Mouse (Mus musculus) frontal cortex, adult (tissue): Measurements from ENCODE around the gene Hoxc11.

Experiments
- ATAC-seq: cut with Nextera tagmentation; 2 replicates; pipeline ENCODE4 v1.9.2; 2017; ENCODE audit warnings: mild to moderate bottlenecking, moderate library complexity, mixed read lengths; ENCODE audit not compliant: low TSS enrichment

Gene Hoxc11

DNA sequence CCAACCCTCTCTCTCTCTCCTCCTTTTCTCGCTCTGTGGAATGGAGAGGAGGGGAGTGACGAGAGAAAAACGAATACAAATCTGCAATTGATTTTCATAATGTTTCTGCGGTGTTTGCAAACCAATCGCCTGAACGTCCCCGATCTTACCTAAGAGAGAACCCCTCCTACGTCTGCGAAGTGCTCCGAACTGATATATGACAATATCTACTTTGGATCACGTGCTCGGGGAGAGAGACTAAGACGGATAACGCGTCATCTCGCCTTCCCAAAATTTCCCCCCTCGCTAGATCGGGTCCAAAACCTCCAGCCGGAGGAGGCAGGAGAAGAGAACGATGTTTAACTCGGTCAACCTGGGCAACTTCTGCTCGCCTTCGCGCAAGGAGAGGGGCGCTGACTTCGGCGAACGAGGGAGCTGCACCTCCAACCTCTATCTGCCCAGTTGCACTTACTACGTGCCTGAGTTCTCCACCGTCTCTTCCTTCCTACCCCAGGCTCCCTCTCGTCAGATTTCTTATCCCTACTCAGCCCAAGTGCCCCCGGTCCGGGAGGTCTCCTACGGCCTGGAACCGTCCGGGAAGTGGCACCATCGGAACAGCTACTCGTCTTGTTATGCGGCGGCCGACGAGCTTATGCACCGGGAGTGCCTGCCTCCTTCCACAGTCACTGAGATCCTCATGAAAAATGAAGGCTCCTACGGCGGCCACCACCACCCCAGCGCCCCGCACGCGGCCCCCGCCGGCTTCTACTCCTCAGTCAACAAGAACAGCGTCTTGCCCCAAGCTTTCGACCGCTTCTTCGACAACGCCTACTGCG, at the start of gene Hoxc11:
Gene Hoxc11 (plus strand): TSS at position 236 of the 815 bp plus-strand sequence.
- ATAC-seq = no peak

DNA sequence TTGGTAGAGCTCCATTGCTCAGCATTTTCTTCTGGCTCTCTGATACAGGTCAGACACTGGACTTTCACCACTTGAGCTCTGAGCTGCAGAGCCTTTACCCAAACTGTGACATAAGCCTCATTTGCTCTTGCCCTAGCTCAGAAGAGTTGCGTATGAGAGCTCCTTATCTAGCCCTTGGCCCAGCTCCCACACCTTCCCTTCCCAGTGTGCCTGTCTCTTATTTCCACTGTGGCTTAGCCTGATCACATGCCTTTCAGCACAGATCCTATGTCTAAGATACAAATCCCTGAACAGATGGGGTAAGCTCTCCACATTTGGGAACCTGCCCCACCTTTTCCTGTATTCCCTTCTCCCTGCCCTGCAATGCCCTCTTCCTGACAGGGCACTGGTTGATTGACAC, 49.3 kb upstream of the Hoxc11 start:
- ATAC-seq = no peak

DNA sequence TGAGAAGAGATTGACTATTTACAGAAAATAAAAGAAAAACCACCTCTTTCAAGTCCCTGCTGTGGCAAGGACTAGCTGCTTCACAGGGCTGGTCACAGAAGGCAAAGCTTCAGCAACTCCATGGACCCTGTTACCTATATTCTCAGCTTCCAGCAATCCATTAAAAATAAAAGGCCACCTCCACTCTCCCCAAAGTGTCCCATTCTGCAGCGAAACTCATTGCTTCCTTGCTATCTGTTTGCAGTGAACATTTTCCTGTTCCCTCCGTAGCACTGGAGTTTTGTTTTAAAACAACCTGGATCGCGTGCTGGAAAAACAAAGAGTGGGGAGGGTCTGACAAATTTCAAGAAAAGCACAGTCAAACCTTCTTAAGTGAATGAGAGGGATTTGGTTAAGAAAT, 44.7 kb upstream of the Hoxc11 start:
- no peak for ATAC-seq

DNA sequence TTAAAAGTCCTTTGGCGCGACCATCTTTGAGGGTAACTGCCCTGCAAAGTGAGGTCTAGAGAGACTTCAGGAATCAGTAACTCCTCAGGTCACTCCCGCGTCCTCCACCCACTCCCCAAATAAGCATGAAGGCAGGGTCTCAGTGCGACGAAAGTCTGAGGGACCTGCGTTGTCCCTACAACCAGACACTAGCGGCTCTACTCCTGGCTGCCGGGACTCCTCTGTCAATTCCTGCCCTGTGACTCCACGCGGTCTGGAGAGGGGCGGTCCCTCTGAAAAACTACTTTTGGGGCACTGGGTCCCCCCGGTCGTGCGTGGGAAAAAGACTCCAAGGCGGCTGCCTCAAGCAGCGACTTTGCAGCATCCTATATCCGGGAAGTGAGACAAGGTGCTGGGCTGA, 44.2 kb upstream of the Hoxc11 start:
- ATAC-seq = no peak

DNA sequence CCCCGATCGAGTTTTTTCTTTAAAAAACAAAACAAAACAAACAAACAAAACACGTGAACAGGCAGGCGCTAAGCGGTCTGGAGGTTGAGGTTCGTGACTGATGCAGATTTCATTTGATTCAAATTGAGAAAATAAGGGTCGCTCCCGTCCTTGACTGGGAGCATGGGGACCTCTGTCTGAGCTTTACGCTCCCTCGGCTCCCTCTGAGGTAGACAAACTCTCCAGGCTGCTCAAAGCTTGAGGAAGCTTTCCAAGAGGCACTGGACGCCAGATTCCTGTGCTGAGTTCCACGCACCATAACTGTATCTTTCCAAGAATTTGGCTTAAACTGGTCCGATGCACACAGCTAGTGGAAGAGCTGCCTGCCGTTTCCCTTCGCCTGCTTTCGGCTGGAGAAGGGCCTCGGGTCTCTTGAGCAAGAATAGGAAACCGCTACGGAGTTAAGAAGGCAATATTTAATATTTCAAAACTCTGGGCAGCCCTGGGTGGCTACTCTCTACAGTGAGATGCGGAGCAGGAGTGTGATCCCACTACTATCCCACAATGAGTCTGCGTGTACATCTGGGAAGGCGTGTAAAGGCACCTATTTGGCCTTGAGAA, 43.6 kb upstream of the Hoxc11 start:
- ATAC-seq = no peak

DNA sequence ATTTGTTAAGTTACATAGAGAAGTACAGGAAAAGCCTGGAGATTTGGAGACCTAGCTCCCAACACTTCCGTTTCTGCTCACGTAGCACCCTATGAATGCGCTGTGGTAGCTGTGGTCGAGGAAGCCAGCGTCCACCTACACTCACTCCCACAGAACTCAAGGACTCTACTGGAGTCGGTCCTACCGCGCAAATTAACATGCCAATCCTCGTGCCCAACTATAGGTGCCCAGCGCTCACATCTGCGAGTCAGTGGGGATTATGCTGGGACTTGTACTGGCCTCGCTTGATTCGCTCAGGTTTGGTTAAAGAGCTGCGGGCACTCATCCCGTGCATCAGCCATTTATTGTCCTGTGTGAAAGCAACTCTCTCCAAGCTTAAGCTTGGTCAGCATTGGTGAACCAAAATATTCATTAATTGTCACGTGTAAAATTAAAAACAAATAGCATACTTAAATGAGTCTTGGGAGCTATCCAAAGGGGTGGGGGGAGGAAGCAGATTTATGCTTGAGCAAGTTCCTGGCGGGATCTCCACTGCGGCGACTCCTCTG, 41.1 kb upstream of the Hoxc11 start:
- ATAC-seq = no peak

DNA sequence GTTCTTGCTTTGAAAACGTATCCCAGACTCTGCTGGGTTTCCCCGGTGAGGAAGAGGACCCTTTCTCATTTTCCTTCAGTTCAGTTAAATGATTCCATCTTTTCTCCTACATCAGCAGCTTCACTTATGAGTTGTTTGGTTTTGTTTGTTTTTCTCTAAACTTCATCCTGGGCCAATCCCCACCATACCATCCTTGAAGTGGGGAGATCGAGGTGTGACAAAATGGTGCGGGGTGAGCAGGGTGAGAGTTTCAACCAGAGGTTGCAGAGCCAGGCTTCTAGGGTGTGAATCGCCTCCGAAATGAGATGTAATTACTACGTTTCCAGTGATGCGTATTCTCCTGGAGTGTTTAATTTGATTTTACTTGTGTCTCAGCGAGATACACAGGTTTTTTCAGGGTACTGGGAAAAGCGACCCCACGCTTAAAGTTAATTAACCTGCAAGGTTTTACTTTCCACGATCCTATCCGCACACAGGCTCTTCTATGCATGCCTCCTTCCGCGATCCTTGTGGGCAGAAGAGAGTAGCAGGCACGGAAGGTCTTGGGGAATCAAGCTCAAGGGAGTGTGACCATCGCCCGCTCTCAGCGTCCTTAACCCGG, 36.2 kb upstream of the Hoxc11 start:
- no peak for ATAC-seq

DNA sequence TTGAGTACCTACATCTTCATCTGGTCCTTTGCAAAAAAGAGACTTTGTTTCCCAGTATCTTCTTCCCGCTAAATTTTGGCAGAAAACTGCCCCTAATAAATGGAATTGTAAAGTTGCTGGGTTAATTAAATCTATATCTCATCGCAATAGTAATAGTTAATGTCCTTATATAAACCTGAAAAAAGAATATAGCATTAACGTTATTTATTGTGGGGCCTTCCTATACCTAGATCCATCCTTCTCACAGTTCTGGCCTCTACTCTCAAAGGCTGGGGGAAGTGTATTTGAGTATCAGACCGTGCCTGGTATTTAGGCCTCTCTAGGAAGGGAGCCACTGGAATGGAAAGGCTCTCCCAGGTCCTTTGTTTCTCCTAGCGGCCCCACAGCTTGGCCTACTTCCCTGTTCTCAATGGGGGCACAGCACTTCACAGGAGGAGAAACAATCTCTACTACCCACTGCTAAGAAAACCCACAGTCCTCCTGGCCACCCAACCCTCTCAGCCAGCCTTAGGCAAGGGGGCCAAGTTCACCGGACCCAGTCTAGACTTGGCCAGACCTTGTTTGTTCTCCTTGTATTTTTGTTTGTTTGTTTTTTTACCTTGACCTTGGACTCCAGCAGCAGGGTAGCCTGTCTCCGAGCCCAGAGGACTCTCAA, 35.5 kb upstream of the Hoxc11 start:
- ATAC-seq = no peak

DNA sequence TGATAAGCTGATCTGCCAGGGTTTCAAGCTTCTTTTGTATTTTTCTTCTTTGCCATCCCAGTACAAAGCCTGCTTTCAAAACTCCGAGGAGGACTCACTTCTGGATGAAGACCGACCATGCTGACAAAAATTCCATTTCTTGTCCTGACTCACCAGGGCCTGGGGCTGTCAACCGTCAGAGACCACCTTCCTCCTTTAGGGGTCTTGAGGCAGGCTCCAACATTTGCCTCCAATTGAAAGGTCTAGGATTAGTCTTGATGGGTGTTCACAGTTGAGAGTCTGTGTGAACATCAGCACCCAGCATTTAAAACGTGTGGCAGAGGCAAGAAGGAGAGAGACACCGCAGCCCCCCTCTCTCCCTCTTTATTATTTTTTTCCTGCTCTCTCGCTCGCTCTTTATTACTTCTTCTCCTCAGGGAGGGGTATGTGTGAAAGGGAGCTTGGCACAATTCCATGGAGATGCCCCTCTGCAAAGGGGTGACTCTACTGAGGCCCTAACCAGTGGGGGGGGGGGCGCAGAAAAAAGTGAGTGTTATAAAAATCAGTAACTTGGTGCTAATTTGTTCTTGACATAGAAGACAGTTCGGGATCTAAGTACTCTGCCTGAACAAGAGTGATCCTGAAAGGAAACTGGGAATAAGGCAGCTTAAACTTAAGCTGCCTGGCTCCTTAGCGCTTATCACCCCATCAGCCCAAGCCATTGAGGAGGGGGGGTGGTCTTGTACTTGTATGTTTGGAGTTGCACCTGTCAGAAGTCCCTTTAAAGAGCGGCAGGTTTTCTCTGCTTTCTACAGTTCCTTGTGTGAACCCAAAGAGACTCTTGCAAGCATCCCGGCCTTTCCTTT, 34.7 kb upstream of the Hoxc11 start:
- ATAC-seq = no peak

DNA sequence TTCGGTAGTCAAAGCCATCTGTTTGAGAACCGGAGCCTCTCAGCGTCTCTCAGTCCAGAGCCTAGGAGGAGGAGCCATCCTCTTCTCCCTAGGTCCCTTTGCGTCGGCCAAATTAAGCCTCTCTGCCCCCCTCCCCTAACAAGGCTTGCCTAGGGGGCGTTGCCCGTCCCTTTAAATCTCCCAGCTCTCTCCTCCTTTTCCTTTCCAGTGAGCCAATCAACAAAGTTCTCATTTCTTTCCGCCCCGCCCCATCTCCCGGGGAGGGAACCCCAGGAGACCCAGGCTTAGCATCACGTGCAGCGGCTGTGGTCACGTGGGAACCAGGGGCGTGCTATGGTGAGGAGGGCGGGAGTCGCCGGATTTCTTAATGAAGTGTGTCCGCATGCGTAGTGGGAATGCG, 33.6 kb upstream of the Hoxc11 start:
- no peak for ATAC-seq

DNA sequence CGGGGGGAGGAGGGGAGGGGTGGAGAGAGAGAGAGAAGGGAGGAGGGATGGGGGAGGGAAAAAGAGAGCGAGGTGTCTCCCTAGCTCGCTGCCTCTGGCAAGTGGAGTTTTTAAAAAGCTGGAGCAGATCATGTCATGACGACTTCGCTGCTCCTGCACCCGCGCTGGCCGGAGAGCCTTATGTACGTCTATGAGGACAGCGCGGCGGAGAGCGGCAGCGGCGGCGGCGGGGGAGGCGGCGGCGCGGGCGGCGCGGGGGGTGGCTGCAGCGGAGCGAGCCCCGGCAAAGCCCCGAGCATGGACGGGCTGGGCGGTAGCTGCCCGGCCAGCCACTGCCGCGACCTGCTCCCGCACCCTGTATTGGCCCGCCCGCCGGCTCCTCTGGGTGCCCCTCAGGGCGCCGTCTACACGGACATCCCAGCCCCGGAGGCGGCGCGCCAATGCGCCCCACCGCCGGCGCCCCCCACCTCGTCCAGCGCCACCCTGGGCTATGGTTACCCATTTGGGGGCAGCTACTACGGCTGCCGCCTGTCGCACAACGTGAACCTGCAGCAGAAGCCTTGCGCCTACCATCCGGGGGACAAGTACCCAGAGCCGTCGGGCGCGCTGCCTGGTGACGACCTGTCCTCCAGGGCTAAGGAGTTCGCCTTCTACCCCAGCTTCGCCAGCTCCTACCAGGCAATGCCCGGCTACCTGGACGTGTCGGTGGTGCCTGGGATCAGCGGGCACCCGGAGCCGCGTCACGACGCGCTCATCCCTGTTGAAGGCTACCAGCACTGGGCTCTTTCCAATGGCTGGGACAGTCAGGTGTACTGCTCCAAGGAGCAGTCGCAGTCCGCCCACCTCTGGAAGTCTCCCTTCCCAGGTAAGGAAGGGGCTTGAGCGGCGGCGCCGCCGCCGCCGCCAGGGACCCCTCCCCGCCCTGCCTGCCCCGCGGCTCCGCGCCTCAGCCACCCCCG, 32.9 kb upstream of the Hoxc11 start, which contains the start of gene Hoxc13:
Gene Hoxc13 (plus strand): TSS at position 51 of the 959 bp plus-strand sequence.
- ATAC-seq = no peak

DNA sequence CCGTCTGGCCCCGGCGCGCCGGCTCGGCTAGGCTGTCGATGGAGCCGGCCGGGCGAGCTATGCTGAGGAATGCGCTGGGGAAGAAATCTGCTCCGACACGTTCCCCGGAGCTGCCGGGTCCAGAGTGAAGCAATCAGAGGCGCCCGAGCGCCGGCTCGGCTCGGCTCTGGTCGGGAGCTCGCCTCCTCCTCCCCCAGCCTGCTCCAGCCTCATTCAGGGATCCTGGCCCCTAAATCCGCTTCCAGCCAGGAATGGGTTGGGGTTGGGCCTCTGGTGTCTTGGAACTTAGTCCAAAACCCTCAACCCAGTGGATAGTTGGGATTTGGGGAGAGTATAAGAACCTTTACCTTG, 32.2 kb upstream of the Hoxc11 start:
- no peak for ATAC-seq

DNA sequence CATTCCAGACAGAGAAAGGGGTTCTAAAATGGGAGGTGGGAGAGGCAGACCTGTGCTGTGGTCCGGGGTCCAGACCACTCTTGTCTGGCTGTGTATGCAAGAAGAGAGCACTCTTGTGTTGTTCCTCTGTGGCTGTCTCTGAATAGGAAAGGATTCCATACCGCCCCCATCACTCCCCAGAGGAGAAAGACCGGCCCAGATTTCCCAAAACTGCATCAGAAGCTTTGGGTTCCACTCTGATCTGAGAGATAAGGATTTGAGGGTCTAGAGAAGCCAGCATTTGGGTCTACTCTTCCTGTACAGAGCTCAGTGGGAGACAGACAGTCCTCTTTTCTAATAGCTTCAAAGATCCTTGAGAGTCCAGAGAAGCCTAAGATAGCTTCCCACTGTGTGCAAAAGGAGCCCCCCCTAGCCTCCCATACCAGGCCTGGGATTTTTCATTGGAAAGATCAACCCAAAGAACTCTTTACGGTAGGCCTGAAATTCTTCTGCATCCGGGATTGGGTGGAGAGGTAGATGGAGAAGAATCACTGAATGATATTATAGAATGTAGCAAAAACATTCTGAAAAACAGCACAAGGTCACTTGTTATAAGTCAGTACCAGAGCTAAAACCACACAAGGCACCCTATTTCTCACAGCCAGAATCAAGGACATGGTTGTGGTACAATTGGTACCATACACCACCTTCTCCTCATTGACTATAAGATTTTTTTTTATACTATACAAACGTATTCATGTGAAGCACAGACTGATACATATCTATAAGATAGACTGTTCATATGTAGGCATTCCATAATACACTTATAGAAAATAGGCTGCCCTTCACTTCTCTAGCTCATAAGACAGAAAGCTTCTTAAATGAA, 31.4 kb upstream of the Hoxc11 start:
- ATAC-seq = no peak

DNA sequence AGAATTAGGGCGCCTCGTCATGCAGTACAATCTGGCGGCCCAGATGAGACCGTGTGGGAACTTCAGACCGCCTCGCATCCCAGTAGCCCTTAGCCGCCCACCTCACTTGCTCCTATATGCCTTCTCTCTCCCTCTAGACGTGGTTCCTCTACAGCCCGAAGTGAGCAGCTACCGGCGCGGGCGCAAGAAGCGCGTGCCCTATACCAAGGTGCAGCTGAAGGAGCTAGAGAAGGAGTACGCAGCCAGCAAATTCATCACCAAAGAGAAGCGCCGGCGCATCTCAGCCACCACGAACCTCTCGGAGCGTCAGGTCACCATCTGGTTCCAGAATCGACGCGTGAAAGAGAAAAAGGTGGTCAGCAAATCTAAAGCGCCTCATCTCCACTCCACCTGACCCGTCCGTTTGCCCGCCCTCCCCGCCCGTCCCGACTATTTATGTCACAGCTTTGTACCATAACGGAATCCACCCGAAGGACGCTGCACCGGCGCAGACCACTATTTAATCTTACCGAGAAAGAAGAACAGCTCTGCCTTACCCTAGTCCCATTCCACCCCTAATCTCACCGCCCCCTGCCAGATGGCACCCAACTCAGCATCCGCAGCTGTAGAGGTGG, 27.1 kb upstream of the Hoxc11 start:
- ATAC-seq = no peak

DNA sequence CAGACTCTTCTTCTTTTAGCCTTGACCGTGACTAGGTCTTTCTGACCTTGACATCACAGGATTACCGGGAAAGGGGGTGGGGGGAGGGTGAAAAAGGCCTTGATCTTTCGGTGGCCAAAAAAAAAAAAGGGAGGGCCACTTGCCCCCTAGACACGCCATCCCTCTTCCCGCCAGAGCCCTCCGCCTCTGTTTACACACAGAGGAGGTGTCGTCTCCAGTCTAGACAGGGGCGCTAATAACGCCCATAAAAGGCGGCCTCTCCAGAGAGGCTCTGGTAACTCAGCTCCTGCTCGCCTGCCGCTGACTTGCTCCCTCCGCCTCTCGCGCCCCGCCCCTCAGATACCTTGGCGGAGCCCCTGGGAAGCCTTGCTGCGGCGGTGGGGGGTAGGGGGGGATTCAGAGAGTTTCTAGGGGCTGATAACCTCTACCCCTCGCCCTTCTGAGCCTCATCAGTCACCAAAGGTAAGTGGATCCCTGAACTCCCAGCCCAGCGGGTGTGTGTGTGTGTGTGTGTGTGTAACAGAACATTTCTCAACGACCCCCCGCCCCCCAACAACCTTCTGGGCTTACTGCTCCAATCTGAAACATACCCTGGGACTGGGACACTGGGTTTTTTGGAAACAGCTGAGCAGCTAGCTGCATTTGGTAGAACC, 22.4 kb upstream of the Hoxc11 start:
- no peak for ATAC-seq

DNA sequence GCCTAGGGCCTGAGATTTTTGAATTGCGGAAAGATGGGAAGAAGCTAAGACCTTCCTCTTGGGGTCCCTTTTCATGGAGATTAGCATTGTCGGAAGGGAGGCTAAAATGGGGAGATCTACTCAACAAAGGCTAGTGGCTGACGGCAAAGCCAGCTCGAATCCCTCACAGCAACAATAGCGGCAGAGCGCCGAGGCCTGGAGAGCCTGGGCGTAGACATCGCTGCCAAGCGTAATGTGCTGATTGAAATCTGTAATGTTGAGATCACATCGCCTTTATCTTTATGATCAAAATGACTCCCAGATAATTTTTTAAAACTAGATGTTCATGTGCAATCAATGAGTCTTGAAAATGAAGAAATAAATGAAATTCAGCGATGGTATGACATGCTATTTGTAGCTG, 19.8 kb upstream of the Hoxc11 start:
- ATAC-seq = no peak

DNA sequence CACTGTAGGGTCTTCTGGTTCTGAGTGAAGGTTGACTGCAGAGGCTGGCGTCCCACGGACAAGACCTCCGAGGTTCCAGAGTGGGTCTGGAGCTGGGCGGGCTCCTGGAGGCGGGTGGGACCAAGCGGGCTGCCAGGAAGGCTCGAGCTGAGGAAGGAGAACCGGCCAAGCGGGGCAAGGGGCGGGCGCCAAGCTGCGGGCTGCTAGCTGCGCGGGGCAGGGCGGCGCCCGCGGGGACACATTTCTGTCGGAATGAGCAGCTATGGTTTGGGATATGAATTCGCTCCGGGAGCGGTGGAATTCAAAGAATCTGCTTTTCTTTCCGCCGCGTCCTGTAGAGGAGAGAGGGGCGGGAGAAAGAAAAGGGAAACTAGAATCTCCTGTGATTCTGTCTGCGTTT, 19.3 kb upstream of the Hoxc11 start:
- ATAC-seq = no peak

DNA sequence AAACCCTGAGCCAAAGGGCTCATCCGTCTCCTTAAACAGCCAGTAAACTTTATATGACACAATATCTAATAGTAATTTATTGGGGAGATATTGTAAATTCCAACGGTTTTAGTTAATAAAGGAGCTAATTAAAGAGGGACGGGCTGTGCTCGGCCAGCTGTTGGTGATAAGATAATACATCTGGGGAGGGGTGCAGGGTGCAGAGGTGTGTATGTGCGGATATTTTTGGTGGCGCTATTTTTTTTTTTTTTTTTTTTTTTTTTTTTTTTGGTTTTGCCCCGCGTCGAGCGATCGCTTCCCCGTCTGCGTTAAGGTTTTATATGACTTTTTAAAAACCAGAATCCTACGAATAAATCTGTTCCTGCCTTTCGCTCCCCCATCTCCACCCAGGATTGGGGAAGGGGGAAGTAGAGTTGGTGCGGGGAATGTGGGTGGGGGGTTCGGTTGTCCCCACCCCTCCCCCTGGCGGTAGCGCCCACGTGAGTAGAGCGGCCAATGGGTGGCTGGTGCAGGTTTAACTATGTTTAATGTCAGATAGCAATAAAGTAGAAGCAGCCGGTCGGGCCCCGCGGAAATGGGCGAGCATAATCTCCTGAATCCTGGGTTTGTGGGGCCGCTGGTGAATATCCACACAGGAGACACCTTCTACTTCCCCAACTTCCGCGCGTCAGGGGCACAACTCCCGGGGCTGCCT, 17.8 kb upstream of the Hoxc11 start, which contains the start of gene Hoxc12:
Gene Hoxc12 (plus strand): TSS at position 479 of the 694 bp plus-strand sequence.
- no peak for ATAC-seq
